Mouse (Mus musculus) E14TG2a.4 (cell line): ENCODE data around the gene Gpr31b.
"Not testable (repeated sequence)": the region's sequence is repeated elsewhere in the genome, so short reads cannot be mapped to it uniquely, and the experiment has no call there.

Experiments used
- CTCF ChIP-seq: conservative IDR thresholded peaks from 2 replicates; pipeline ENCODE4 v1.5.1; 2014; ENCODE audit warnings: low read length
- POU5F1 ChIP-seq: IDR thresholded peaks from 2 replicates; pipeline ENCODE4 v1.6.1; 2014; ENCODE audit warnings: low read length, borderline replicate concordance

DNA sequence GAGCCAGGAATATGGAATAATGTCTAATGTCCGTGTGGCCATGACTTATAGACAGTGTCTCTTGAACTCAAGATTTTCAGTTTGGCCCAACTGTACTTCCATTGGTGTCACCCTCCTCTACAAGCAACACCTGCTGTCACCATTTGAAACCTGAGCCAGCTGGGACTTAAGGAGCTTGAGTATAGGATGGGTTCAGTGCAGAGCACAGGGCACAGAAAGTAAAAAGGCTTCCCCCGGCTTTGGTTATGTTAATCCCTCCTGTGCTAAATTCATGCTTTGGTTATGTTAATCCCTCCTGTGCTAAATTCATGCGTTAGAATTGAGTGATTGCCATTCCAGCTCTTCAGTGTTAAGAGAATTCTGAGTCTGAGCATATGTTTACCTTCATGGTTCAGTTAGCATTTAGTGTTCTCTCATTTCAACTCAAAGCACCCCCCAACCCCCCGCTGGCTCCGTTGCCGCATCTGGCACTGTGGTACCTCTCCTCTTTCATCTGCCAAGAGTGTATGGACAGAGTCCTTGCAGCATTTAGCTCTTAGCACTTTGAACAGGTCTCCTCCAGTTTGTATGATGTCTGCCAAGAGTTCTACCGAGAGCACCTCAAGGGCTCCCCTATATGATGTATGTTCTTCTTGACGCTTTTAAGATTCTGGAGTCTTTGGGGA, 40.1 kb upstream of the Gpr31b start:
- TF ChIP-seq CTCF, POU5F1: not testable (repeated sequence)
